Mouse (Mus musculus): Measurements from ENCODE around the gene Ugt1a7c. TPM values are rescaled to one million over a fixed set of nuclear protein-coding genes. Genes with fewer than 3 reads are reported as not detected.

The Ugt1a7c gene
- total RNA-seq, 2 experiments from 2014 or later: 0.59 TPM; not detected in 1

DNA sequence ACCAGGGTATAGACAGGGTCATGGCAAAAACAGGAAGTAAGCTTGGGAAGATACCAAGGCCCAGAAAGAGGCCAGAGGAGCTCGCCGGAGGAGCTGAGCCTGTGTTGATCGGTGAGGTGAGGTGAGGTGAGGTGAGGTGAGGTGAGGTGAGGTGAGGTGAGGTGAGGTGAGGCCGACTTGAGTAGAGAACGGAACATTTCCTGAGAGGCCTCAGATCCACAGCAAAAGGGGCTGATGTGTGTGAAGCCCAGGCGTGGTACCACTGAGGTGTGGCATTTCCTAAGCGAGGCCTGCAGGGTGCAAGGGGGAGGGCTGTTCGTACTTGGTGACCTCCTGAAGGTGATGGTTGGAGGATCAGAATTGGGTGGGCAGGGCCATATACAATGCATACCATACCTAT lies 158.2 kb downstream of the Ugt1a7c start:
- intact Hi-C loops (cut with DNase I): no loop called here
- H3K4me3 ChIP-seq: no peak overlapping the region
- H3K27ac ChIP-seq: no peak overlapping the region
- DNase-seq: no peak
- TF ChIP-seq CTCF (IDR thresholded peaks at IDR 0.05): no peak

GRCm38 (mm10) chr1:88253540-88253939 lies 158.7 kb downstream of the Ugt1a7c start:
- intact Hi-C loops (cut with DNase I): no loop called here
- TF ChIP-seq CTCF (IDR thresholded peaks at IDR 0.05): no peak
- Histone ChIP-seq H3K27ac (no peak overlapping the region), H3K4me3 (no peak overlapping the region)
- no peak for DNase-seq

GRCm38 (mm10) chr1:88254793-88255465 lies 160.1 kb downstream of the Ugt1a7c start:
- Histone ChIP-seq H3K4me3 (no peak overlapping the region), H3K27ac (no peak overlapping the region)
- TF ChIP-seq CTCF (IDR thresholded peaks at IDR 0.05): no peak
- no peak for DNase-seq
- intact Hi-C loops (cut with DNase I): no loop called here

- Histone ChIP-seq H3K4me3 (no peak overlapping the region), H3K27ac (no peak overlapping the region)
- intact Hi-C loops (cut with DNase I): no loop called here
- DNase-seq: no peak
- no peak for TF ChIP-seq CTCF (IDR thresholded peaks at IDR 0.05)
Observed at GRCm38 (mm10) chr1:88255466-88255857, 160.6 kb downstream of the Ugt1a7c start.

GRCm38 (mm10) chr1:88255989-88256754 lies 161.3 kb downstream of the Ugt1a7c start:
- Histone ChIP-seq H3K4me3 (no peak overlapping the region), H3K27ac (no peak overlapping the region)
- no peak for TF ChIP-seq CTCF (IDR thresholded peaks at IDR 0.05)
- intact Hi-C loops (cut with DNase I): no loop called here
- DNase-seq: peak; percentile 41

GRCm38 (mm10) chr1:88256886-88257663 lies 162.2 kb downstream of the Ugt1a7c start:
- Histone ChIP-seq H3K27ac (no peak overlapping the region), H3K4me3 (no peak overlapping the region)
- no peak for TF ChIP-seq CTCF (IDR thresholded peaks at IDR 0.05)
- no peak for DNase-seq
- intact Hi-C loops (cut with DNase I): no loop called here

DNA sequence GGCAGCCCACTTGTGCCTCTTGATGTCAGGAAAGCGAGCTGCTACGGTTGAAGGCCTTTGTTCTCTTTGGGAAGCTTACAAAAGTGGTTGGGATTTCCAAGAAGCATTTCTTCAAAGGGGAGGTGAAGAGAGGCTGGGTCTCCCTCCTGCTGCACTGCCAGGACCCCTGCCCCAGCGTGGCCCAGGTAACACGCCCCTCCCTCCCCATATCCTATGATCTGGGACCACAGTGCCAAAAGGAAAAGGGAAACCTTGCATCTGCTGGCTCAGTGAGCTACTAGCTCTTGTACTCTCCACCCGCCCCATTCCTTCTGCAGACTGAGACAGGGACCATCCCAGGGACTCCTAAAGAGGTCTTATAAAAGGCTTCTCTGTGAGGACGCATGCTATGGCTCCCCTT lies 162.8 kb downstream of the Ugt1a7c start:
- DNase-seq: no peak
- TF ChIP-seq CTCF (IDR thresholded peaks at IDR 0.05): no peak
- intact Hi-C loops (cut with DNase I): no loop called here
- Histone ChIP-seq H3K4me3 (no peak overlapping the region), H3K27ac (no peak overlapping the region)

DNA sequence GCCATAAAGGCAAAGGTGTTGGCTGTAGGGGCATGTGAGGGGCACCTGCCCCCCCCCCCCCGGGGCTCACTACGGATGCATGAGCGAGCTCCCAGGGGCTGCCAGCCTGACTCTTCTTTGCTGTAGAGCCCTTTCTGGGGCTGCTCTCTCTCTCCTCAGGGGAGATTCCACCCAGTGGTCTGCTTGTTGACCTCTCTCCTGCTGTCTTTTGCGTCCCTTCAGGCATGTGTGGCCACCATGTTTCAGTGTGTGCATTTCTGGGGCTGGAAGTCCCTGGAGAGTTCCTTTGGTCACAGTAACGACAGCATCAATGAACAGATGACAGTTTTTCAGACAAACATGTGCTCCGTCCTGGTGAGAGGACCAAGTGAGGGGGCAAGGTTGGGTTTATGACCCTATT lies 163.5 kb downstream of the Ugt1a7c start:
- TF ChIP-seq CTCF (IDR thresholded peaks at IDR 0.05): no peak
- no peak for DNase-seq
- H3K27ac ChIP-seq: no peak overlapping the region
- H3K4me3 ChIP-seq: no peak overlapping the region
- intact Hi-C loops (cut with DNase I): no loop called here

GRCm38 (mm10) chr1:88258881-88259642 lies 164.2 kb downstream of the Ugt1a7c start:
- H3K27ac ChIP-seq: no peak overlapping the region
- DNase-seq: no peak
- intact Hi-C loops (cut with DNase I): no loop called here
- no peak overlapping the region for H3K4me3 ChIP-seq
- TF ChIP-seq CTCF (IDR thresholded peaks at IDR 0.05): no peak

DNA sequence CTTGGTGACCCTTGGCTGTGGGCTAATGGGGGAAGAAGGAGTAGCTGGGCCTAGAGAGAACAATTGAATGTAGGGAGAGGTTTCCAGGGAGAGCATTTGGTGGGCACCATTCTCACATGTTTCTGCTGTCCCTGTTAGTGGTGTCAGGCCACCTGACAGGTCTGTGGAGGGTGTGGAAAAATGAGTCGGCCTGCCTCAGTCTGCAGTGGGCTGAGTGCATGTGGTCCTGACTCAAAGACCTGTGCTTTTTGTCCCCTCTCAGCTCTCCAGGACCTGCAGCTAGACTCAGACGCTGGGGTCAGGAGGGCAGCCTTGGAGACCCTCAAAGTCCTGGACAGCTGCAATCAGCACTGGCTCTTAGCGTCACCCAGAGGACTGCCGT lies 164.8 kb downstream of the Ugt1a7c start:
- no peak for DNase-seq
- no peak overlapping the region for H3K27ac ChIP-seq
- intact Hi-C loops (cut with DNase I): no loop called here
- no peak for TF ChIP-seq CTCF (IDR thresholded peaks at IDR 0.05)
- no peak overlapping the region for H3K4me3 ChIP-seq

GRCm38 (mm10) chr1:88260114-88260513 lies 165.3 kb downstream of the Ugt1a7c start:
- intact Hi-C loops (cut with DNase I): no loop called here
- DNase-seq: no peak
- H3K4me3 ChIP-seq: no peak overlapping the region
- H3K27ac ChIP-seq: no peak overlapping the region
- no peak for TF ChIP-seq CTCF (IDR thresholded peaks at IDR 0.05)

DNA sequence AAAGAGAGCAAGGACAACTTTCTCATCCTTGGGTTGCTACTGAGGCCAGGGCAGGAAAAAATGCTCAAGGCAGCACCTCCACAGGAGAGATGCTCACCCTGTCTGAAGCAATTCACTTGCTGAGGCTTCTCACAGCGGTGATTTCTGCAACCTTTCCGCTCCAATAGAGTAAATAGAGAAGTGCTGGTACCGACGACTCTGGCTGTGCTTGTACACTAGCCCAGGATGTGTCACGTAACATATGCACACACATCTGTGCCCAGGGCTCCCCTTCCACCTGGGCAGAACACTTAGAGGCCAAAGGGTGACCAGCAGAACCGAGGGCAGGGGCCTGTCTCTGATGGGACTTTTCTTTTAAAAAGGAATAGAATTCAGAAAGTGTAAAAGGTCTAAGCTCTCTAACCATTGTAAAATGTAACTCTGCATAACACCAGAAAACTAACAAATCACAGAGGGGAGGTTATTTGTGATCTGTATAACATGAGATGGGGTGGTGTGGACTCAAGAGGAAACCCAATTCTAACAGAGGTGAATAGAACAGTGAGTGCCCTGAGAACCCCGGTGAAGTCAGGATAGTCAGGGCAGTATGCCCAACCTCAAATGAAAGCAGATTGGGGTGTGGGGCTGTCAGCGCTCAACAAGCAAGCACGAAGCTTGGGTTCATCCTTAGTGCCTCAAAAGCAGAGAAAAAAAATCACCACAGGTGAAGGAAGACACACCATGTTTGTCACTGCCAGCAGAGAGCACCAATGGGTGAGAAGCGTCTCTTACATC lies 165.9 kb downstream of the Ugt1a7c start:
- no peak for DNase-seq
- H3K27ac ChIP-seq: no peak overlapping the region
- intact Hi-C loops (cut with DNase I): no loop called here
- no peak overlapping the region for H3K4me3 ChIP-seq
- no peak for TF ChIP-seq CTCF (IDR thresholded peaks at IDR 0.05)

All from gastrocnemius, adult 2 months (tissue).